9 mouse cellular contexts compared by ENCODE assay signal in genomic region chr1:121528399-121528720, GRCm38 (mm10). TPM values are rescaled to one million over a fixed set of nuclear protein-coding genes. Genes with fewer than 3 reads are reported as not detected.
DNase-seq lines count a peak whose midpoint lies in the region; ATAC-seq lines count a peak whose summit lies in the region.
"Had no signal": no experiment of that assay in that cellular context is flagged by ENCODE, and none has a peak within 500 bp of the region (broad histone marks: within the 10 kb centered on the region; RNA-seq: fewer than 3 reads in every experiment).

Gene Htr5b (minus strand): TSS chr1:121528465.

- DNase-seq in heart, postnatal 25 days (ENCODE audit: low spot score) = no peak
- DNase-seq in R1 (ENCODE audit: low read depth, low spot score) = peak; percentile 87
- peak; percentile 75 for DNase-seq in forelimb bud, embryonic 11.5 days (ENCODE audit: low read depth, low spot score)
- DNase-seq in left cerebral cortex, postnatal 36 days (ENCODE audit: low spot score in 2 of 2) = peak; percentile 15 to 17

- H3K9me3 ChIP-seq in heart, embryonic 11.5 days (replicated peaks; ENCODE audit: control insufficient read depth, low read length) = no peaks in the 10 kb centered on the region
- H3K9me3 ChIP-seq in neural tube, embryonic 13.5 days = no peaks in the 10 kb centered on the region

- no peak; the same call in 1 of the 2 replicates for ATAC-seq in heart, embryonic 11.5 days (replicated peaks; ENCODE audit: insufficient number of reproducible peaks, low FRiP score, low TSS enrichment)
- ATAC-seq in neural tube, embryonic 13.5 days (ENCODE audit: low read depth) = peak; percentile 89
- no peak; the same call in 1 of the 2 replicates for ATAC-seq in megakaryocyte-erythroid progenitor cell, adult 5-6 weeks (replicated peaks; ENCODE audit: low FRiP score, low TSS enrichment, poor library complexity, severe bottlenecking)
- no peak for ATAC-seq in inflammation-experienced regulatory T-cells, adult 6 months

- H3K4me3 ChIP-seq in heart, embryonic 11.5 days (ENCODE audit: low read depth, low read length) = peak within 1 kb of the TSS; percentile 37
- peak within 1 kb of the TSS; percentile 30 for H3K4me3 ChIP-seq in neural tube, embryonic 13.5 days

- H3K9ac ChIP-seq in heart, embryonic 11.5 days (ENCODE audit: low read depth, low read length) = no peak within 1 kb of the TSS
- 0 out of 2 replicates have a peak within 1 kb of the TSS, but pooled peaks have one; percentile 34 for H3K9ac ChIP-seq in neural tube, embryonic 13.5 days

- intact Hi-C loops in heart, postnatal 25 days (cut with DNase I) = no loop called here
- intact Hi-C loops in left cerebral cortex, postnatal 36 days (cut with DNase I) = no loop called here

- H3K27ac ChIP-seq in heart, embryonic 11.5 days (ENCODE audit: low read depth, low read length) = no peak within 1 kb of the TSS
- no peak within 1 kb of the TSS for H3K27ac ChIP-seq in neural tube, embryonic 13.5 days (replicated peaks)

- H3K36me3 ChIP-seq in heart, embryonic 11.5 days (ENCODE audit: control insufficient read depth, insufficient read depth, low read length) = no peaks in the 10 kb centered on the region
- no peaks in the 10 kb centered on the region for H3K36me3 ChIP-seq in neural tube, embryonic 13.5 days

- peak within 1 kb of the TSS; percentile 67 for H3K4me2 ChIP-seq in heart, embryonic 11.5 days
- peak within 1 kb of the TSS; percentile 57 for H3K4me2 ChIP-seq in neural tube, embryonic 13.5 days

- H3K27me3 ChIP-seq in heart, embryonic 11.5 days (ENCODE audit: control insufficient read depth, insufficient read depth, low read length) = peaks cover 20% of the 10 kb centered on the region
- H3K27me3 ChIP-seq in neural tube, embryonic 13.5 days = peaks cover 38% of the 10 kb centered on the region
- H3K27me3 ChIP-seq: CH12.LX had no signal

- 3% methylated on average over 11 of the region's 11 CpGs for WGBS in heart, embryonic 11.5 days (ENCODE audit: insufficient replicate concordance)
- 4% methylated on average over 11 of the region's 11 CpGs for WGBS in neural tube, embryonic 13.5 days

- peaks cover 8% of the 10 kb centered on the region for H3K4me1 ChIP-seq in heart, embryonic 11.5 days (ENCODE audit: control insufficient read depth, insufficient read depth, low read length)
- H3K4me1 ChIP-seq in neural tube, embryonic 13.5 days (replicated peaks) = peaks cover 16% of the 10 kb centered on the region

RNA-seq across cellular contexts. Expression of gene Htr5b, which starts in this region (rescaled TPM):
- polyA plus RNA-seq in heart, embryonic 11.5 days (2014; fragmentation: Nextera tagmentation; extraction: Ambion mirVana) = 0.11 and 0.26 TPM in 2 replicates
- not detected for total RNA-seq in heart, postnatal 25 days (2021)
- 1 to 10 TPM; 1.4 to 2.9 TPM for total RNA-seq in left cerebral cortex, postnatal 36 days (2021)
- 0.13 and 0.50 TPM in 2 replicates for polyA plus RNA-seq in neural tube, embryonic 13.5 days (2015; fragmentation: Nextera tagmentation; extraction: Ambion mirVana)
- not detected in 2 replicates for total RNA-seq in megakaryocyte-erythroid progenitor cell, adult 5-6 weeks (2014; fragmentation: Nextera tagmentation)
- total RNA-seq in megakaryocyte-erythroid progenitor cell, adult 5-6 weeks (2017) = not detected in 2 replicates
- polyA plus RNA-seq in inflammation-experienced regulatory T-cells, adult 6 months (2017; shearing (Covaris generic)) = not detected
- total RNA-seq: CH12.LX had no signal

Comparison
In these comparisons a context has a peak if more than half of its experiments do, and no peak if none do; other contexts are left out.
1. Peak in ATAC-seq, H3K4me3 ChIP-seq, H3K9ac ChIP-seq and H3K4me2 ChIP-seq in neural tube, embryonic 13.5 days; RNA of the gene not detected or under 1 TPM.